In the genomic region with DNA sequence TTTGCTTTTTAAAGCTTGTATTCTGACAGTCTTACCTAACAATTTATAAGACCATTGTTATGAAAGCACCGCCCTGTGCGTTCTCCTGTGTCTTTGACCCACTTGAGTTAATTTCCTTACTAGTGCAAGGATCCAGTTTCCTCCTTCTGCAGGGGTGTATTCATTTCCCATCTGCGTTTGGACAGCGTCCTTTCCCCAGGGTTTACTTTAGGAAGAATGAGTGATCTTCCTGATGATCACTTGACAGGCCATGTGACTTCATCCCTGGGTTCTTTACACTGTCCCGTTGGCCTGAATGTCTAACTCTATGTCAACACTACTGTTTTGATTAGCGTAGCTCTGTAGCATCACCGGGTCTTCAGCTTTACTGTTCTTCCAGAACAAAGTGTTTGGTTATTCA, we compare ENCODE assay signal across 13 mouse cellular contexts.
"Had no signal": no experiment of that assay in that cellular context is flagged by ENCODE, and none has a peak within 500 bp of the region (broad histone marks: within the 10 kb centered on the region; RNA-seq: fewer than 3 reads in every experiment).

No protein-coding gene starts in this region.

- H3K9me3 ChIP-seq: midbrain, embryonic 12.5 days; neural tube, embryonic 12.5 days; stomach, embryonic 15.5 days had no signal

- H3K27me3 ChIP-seq: midbrain, embryonic 12.5 days; neural tube, embryonic 12.5 days; stomach, embryonic 15.5 days had no signal

- H3K27ac ChIP-seq: midbrain, embryonic 12.5 days; neural tube, embryonic 12.5 days; stomach, embryonic 15.5 days; stomach, postnatal 0 days had no signal

- H3K4me2 ChIP-seq: lung, embryonic 14.5 days; midbrain, embryonic 12.5 days; neural tube, embryonic 12.5 days; stomach, embryonic 15.5 days had no signal

- H3K9ac ChIP-seq: lung, embryonic 14.5 days; midbrain, embryonic 12.5 days; neural tube, embryonic 12.5 days; stomach, embryonic 15.5 days had no signal

- DNase-seq: lung, adult 18-20 months; lung, embryonic 14.5 days; lung, postnatal 10 days; lung, postnatal 4 days; midbrain, embryonic 14.5 days; right cerebral cortex, postnatal 14 days; thymus, adult 2 months; thymus, postnatal 25 days; thymus, postnatal 4 days had no signal

- H3K36me3 ChIP-seq: midbrain, embryonic 12.5 days; neural tube, embryonic 12.5 days; stomach, embryonic 15.5 days had no signal

- H3K4me1 ChIP-seq: midbrain, embryonic 12.5 days; neural tube, embryonic 12.5 days; stomach, embryonic 15.5 days had no signal

- H3K4me3 ChIP-seq: midbrain, embryonic 12.5 days; neural tube, embryonic 12.5 days; stomach, embryonic 15.5 days had no signal
